9 mouse cellular contexts compared by ENCODE assay signal in genomic region chr11:76857111-76857510, GRCm38 (mm10). TPM values are rescaled to one million over a fixed set of nuclear protein-coding genes. Genes with fewer than 3 reads are reported as not detected.
A peak's percentile ranks its signal among the peaks of the same experiment; 100 is the strongest.
DNase-seq lines count a peak whose midpoint lies in the region; ATAC-seq and TF ChIP-seq lines count a peak whose summit lies in the region.
"Had no signal": no experiment of that assay in that cellular context is flagged by ENCODE, and none has a peak within 500 bp of the region (broad histone marks: within the 10 kb centered on the region; RNA-seq: fewer than 3 reads in every experiment).

No protein-coding gene starts in this region.

- no peak for TF ChIP-seq CTCF in gastrocnemius, adult 2 months (IDR thresholded peaks at IDR 0.05)
- 0 out of 2 replicates have a peak, but pooled peaks have one; percentile 5 for TF ChIP-seq CTCF in heart, postnatal 0 days (IDR thresholded peaks at IDR 0.05; ENCODE audit: low read depth)

- peak; percentile 54 for ATAC-seq in heart, postnatal 0 days (ENCODE audit: insufficient read depth, low read depth)
- ATAC-seq in monocyte, adult 5-6 weeks (replicated peaks; ENCODE audit: insufficient number of reproducible peaks, low FRiP score, low TSS enrichment, poor library complexity, severe bottlenecking), result peak; percentile 33
- ATAC-seq in midbrain, embryonic 14.5 days (ENCODE audit: low FRiP score, low TSS enrichment), result no peak
- ATAC-seq: liver, embryonic 12.5 days had no signal

- H3K9ac ChIP-seq in heart, postnatal 0 days (replicated peaks; ENCODE audit: low read depth, low read length), result no peak overlapping the region
- H3K9ac ChIP-seq in midbrain, embryonic 14.5 days (replicated peaks; ENCODE audit: low read length), result no peak overlapping the region
- H3K9ac ChIP-seq: liver, embryonic 12.5 days had no signal

- no peaks in the 10 kb centered on the region for H3K27me3 ChIP-seq in heart, postnatal 0 days (ENCODE audit: control insufficient read depth, insufficient read depth, low read length)
- H3K27me3 ChIP-seq in midbrain, embryonic 14.5 days (ENCODE audit: control insufficient read depth, insufficient read depth, low read length), result no peaks in the 10 kb centered on the region

- TF ChIP-seq EP300 in heart, postnatal 0 days (IDR thresholded peaks at IDR 0.05; ENCODE audit: low read depth), result no peak

- H3K4me2 ChIP-seq in heart, postnatal 0 days (ENCODE audit: low read depth, low read length), result no peak overlapping the region
- no peak overlapping the region for H3K4me2 ChIP-seq in midbrain, embryonic 14.5 days (ENCODE audit: low read length)
- H3K4me2 ChIP-seq: liver, embryonic 12.5 days had no signal

- 0 out of 2 replicates have a peak overlapping the region, but pooled peaks have one; percentile 5 for H3K4me3 ChIP-seq in gastrocnemius, adult 2 months
- no peak overlapping the region for H3K4me3 ChIP-seq in heart, postnatal 0 days (ENCODE audit: low read depth, low read length)
- H3K4me3 ChIP-seq in midbrain, embryonic 14.5 days (replicated peaks; ENCODE audit: low read depth, low read length), result no peak overlapping the region
- H3K4me3 ChIP-seq: liver, embryonic 12.5 days had no signal

- intact Hi-C loops in gastrocnemius, adult 2 months (cut with DNase I), result no loop called here

- no peaks in the 10 kb centered on the region for H3K9me3 ChIP-seq in heart, postnatal 0 days (replicated peaks; ENCODE audit: control insufficient read depth, low read length)
- H3K9me3 ChIP-seq in midbrain, embryonic 14.5 days (ENCODE audit: control insufficient read depth, low read length), result no peaks in the 10 kb centered on the region
- H3K9me3 ChIP-seq: liver, embryonic 12.5 days had no signal

- H3K27ac ChIP-seq in gastrocnemius, adult 2 months, result peak overlapping the region; percentile 84
- peak overlapping the region; percentile 72 for H3K27ac ChIP-seq in heart, postnatal 0 days (ENCODE audit: low read depth)
- H3K27ac ChIP-seq in midbrain, embryonic 14.5 days (replicated peaks; ENCODE audit: low read depth, low read length), result no peak overlapping the region
- H3K27ac ChIP-seq: liver, embryonic 12.5 days had no signal

- no peaks in the 10 kb centered on the region for H3K36me3 ChIP-seq in heart, postnatal 0 days (replicated peaks; ENCODE audit: control insufficient read depth, insufficient read depth, low read length)
- H3K36me3 ChIP-seq in midbrain, embryonic 14.5 days (ENCODE audit: control insufficient read depth, insufficient read depth, low read length), result no peaks in the 10 kb centered on the region
- H3K36me3 ChIP-seq: liver, embryonic 12.5 days had no signal

- DNase-seq in gastrocnemius, adult 2 months, result peak; percentile 52
- DNase-seq in gastrocnemius, postnatal 25 days, result no peak
- DNase-seq in adipocyte (ENCODE audit: low spot score), result peak; percentile 68
- peak; percentile 67 for DNase-seq in heart, postnatal 0 days (ENCODE audit: low spot score)
- DNase-seq in midbrain, embryonic 14.5 days, result no peak
- no peak for DNase-seq in kidney, postnatal 36 days
- DNase-seq: thymus, adult 2 months had no signal

- H3K4me1 ChIP-seq in heart, postnatal 0 days (ENCODE audit: control insufficient read depth, insufficient read depth), result peaks cover 16% of the 10 kb centered on the region
- H3K4me1 ChIP-seq in midbrain, embryonic 14.5 days (ENCODE audit: control insufficient read depth, insufficient read depth, low read length), result no peaks in the 10 kb centered on the region

- 15% methylated on average over 7 of the region's 7 CpGs for WGBS in heart, postnatal 0 days
- 90% methylated on average over 7 of the region's 7 CpGs for WGBS in midbrain, embryonic 14.5 days

RNA-seq across cellular contexts. Expression of gene Cpd, which starts 10.3 kb away (rescaled TPM):
- 10 to 100 TPM; 25.7 to 30.5 TPM for total RNA-seq in gastrocnemius, adult 2 months (2021)
- total RNA-seq in gastrocnemius, postnatal 25 days (2021), result 10 to 100 TPM; 26.3 to 30.5 TPM
- 58.6 and 66.9 TPM in 2 replicates for total RNA-seq in heart, postnatal 0 days (2014; rRNA removed; ENCODE audit: low replicate concordance)
- 7.6 and 8.6 TPM in 2 replicates for polyA plus RNA-seq in heart, postnatal 0 days (2015; fragmentation: Nextera tagmentation; extraction: Ambion mirVana)
- total RNA-seq in monocyte, adult 5-6 weeks (2017), result 37.7 to 55.0 TPM (median 54.1 TPM) in 3 replicates
- 8.6 and 11.8 TPM in 2 replicates for polyA plus RNA-seq in midbrain, embryonic 14.5 days (2014; fragmentation: Nextera tagmentation; extraction: Ambion mirVana)

RNA-seq across cellular contexts. Expression of gene Tmigd1, which starts 44.8 kb away (rescaled TPM):
- total RNA-seq in gastrocnemius, adult 2 months (2021), result under 1 TPM in 1 of 2 experiments, not detected in 1; 0.26 TPM
- not detected for total RNA-seq in gastrocnemius, postnatal 25 days (2021)
- not detected in 2 replicates for total RNA-seq in heart, postnatal 0 days (2014; rRNA removed; ENCODE audit: low replicate concordance)
- 0.41 and 0.56 TPM in 2 replicates for polyA plus RNA-seq in heart, postnatal 0 days (2015; fragmentation: Nextera tagmentation; extraction: Ambion mirVana)
- total RNA-seq in monocyte, adult 5-6 weeks (2017), result 0.76 TPM in 1 of 3 replicates, not detected in the others
- polyA plus RNA-seq in midbrain, embryonic 14.5 days (2014; fragmentation: Nextera tagmentation; extraction: Ambion mirVana), result 0.16 TPM in 1 of 2 replicates, not detected in the other
- polyA plus RNA-seq: liver, embryonic 12.5 days had no signal

Comparison
In these comparisons a context has a peak if more than half of its experiments do, and no peak if none do; other contexts are left out.
1. DNase-seq: peak in gastrocnemius, adult 2 months (single experiment), adipocyte (single experiment) and heart, postnatal 0 days (single experiment); none in gastrocnemius, postnatal 25 days (single experiment), midbrain, embryonic 14.5 days (single experiment) and kidney, postnatal 36 days (0 of 2).